Mouse (Mus musculus) kidney, embryonic 15.5 days (tissue): Measurements from ENCODE around the gene Lif. TPM values are rescaled to one million over a fixed set of nuclear protein-coding genes. Genes with fewer than 3 reads are reported as not detected.

Source experiments
- ATAC-seq: fragments of 200-750 bp; cut with Nextera tagmentation; replicated peaks from 2 replicates; pipeline ENCODE4 v1.8.0; 2017; ENCODE audit warnings: moderate TSS enrichment; ENCODE audit not compliant: low FRiP score
- H3K27ac ChIP-seq: fragments of 300-500 bp; sonication (generic); 2 replicates; pipeline ENCODE4 v1.5.1; 2015; ENCODE audit warnings: mild to moderate bottlenecking, inconsistent platforms
- H3K27me3 ChIP-seq: fragments of 300-500 bp; sonication (generic); 2 replicates; pipeline ENCODE4 v1.6.1; 2015; ENCODE audit warnings: inconsistent platforms
- H3K36me3 ChIP-seq: fragments of 300-500 bp; sonication (generic); 2 replicates; pipeline ENCODE4 v1.6.1; 2015; ENCODE audit warnings: inconsistent platforms
- H3K4me1 ChIP-seq: fragments of 300-500 bp; sonication (generic); 2 replicates; pipeline ENCODE4 v1.6.1; 2015; ENCODE audit warnings: inconsistent platforms
- H3K4me2 ChIP-seq: fragments of 300-500 bp; sonication (generic); 2 replicates; pipeline ENCODE4 v1.6.1; 2015; ENCODE audit warnings: moderate library complexity, mild to moderate bottlenecking, inconsistent platforms
- H3K4me3 ChIP-seq: fragments of 300-500 bp; sonication (generic); replicated peaks from 2 replicates; pipeline ENCODE4 v1.5.1; 2015; ENCODE audit warnings: mild to moderate bottlenecking, inconsistent platforms
- H3K9ac ChIP-seq: fragments of 300-500 bp; sonication (generic); 2 replicates; pipeline ENCODE4 v1.6.1; 2015; ENCODE audit warnings: mild to moderate bottlenecking, inconsistent platforms
- H3K9me3 ChIP-seq: fragments of 300-500 bp; sonication (generic); replicated peaks from 2 replicates; pipeline ENCODE4 v1.6.1; 2016; ENCODE audit warnings: inconsistent platforms
- WGBS: fragments of 180-500 bp; shearing (Covaris S2); methylation state at CpG from one replicate; pipeline ENCODE4 v1.1.7; 2015; ENCODE audit warnings: mixed read lengths; 5-methylcytosine and 5-hydroxymethylcytosine counted together
- polyA plus RNA-seq: library from polyadenylated mRNA; unstranded; fragments of >200 nt; fragmentation: Nextera tagmentation; extraction: Ambion mirVana; gene quantifications from 2 replicates; pipeline ENCODE4 v1.2.1, GENCODE M21; 2015

Lif gene
- polyA plus RNA-seq, 1 experiment from 2014 or later = 0.08 TPM

DNA sequence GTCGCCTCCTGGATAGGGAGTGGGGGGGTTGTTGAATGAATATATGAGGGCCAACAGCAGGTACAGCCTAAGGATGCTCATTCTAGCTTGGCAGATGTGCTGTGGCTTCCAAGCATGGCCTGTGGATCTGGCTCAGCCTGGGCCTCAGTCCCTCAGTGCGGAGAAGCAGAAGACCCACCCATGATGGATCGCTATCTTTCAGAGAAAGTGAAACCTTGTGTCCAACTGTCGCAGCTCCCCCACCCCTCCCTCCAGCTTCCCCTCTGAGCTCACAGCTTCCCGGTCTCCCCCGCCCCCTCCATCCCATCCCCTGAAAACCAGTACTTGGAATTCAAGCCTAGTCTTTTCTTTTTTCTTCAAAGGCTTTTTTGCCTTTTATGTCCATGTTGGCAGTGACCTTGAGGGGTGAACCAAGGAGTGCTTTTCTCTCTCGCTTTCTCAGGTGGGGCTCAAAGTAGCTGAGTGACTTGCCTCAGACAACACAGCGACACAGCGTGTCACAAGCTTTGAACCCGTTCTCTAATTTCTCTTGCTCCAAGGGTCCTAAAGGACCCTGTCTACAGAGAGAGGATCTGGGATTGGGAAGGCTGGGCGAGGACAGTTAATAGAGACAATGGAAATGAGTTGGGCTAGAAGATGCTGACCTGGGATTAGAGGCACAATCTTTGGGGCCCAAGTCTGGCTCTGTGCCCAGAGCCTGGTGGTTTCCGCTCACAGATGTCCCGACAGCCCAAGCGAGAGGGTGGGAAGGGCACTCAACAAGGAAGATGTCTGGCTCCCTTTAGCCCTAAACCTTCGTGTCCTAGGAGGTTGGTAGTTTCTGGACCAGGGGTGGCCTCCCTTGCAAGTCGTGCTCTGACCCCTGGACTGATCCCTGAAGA is 21.5 kb upstream of the Lif start, which contains the start of gene Osm:
Gene Osm, plus strand, starts transcription at position 756 of the 881 bp plus-strand sequence.
- no peak within 1 kb of the TSS for H3K9ac ChIP-seq
- H3K27me3 ChIP-seq = no peaks in the 10 kb centered on the region
- WGBS = 72% methylated on average over 16 of the region's 16 CpGs
- no peak within 1 kb of the TSS for H3K4me3 ChIP-seq
- no peak within 1 kb of the TSS for H3K27ac ChIP-seq
- no peak within 1 kb of the TSS for H3K4me2 ChIP-seq
- no peaks in the 10 kb centered on the region for H3K36me3 ChIP-seq
- no peaks in the 10 kb centered on the region for H3K4me1 ChIP-seq
- no peak for ATAC-seq
- H3K9me3 ChIP-seq = no peaks in the 10 kb centered on the region

DNA sequence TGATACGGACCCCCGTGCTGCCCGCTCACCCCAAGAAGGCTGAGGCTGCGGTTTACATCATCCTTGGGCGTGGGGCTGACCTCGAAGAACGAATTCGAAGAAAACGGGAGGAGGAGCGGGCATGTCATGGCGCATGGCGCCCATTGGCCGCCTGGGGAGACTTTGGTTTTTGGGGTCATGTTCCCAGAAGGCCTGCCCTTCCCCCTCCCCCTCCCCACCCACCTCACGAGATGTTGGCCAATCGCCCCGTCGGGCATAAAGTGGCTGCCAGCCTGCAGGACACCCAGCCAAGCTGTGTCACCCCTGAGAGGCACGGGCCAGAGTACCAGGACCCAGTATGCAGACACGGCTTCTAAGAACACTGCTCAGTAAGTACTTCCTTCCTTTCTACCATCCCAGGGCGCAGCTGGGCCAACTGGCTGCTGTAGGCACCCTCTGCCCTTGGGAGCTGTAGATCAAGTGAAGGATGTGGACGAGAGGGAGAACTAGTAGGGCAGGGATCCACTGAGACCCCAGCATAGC is 20.8 kb upstream of the Lif start:
- no peaks in the 10 kb centered on the region for H3K27me3 ChIP-seq
- 89% methylated on average over 21 of the region's 21 CpGs for WGBS

GRCm38 (mm10) chr11:4237389-4237912 is 19.9 kb upstream of the Lif start:
- Histone ChIP-seq H3K4me1 (no peaks in the 10 kb centered on the region), H3K27me3 (no peaks in the 10 kb centered on the region), H3K27ac (no peak overlapping the region), H3K9ac (no peak overlapping the region), H3K9me3 (no peaks in the 10 kb centered on the region), H3K36me3 (no peaks in the 10 kb centered on the region), H3K4me2 (no peak overlapping the region), H3K4me3 (no peak overlapping the region)
- ATAC-seq = no peak
- 86% methylated on average over 18 of the region's 18 CpGs for WGBS

More for the DNA sequence above, 20.8 kb upstream of the Lif start:
- Histone ChIP-seq H3K9ac (no peak overlapping the region), H3K9me3 (no peaks in the 10 kb centered on the region), H3K27ac (no peak overlapping the region), H3K4me2 (no peak overlapping the region), H3K4me3 (no peak overlapping the region), H3K36me3 (no peaks in the 10 kb centered on the region), H3K4me1 (no peaks in the 10 kb centered on the region)
- no peak for ATAC-seq

DNA sequence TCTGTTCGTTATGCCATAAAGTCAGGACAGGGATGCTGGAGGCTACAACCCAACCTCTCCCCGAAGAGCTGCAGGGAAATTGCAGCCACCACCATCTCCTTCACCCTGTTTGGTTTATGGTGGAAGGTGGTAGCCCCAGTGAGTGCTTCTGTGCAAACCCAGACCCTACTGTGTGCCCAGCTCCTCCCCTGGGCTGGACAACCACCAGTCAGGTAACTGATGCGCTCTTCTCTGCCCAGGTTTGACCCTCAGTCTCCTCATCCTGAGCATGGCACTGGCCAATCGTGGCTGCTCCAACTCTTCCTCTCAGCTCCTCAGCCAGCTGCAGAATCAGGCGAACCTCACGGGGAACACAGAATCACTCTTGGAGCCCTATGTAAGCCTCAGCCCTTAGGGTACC is 19.2 kb upstream of the Lif start:
- no peaks in the 10 kb centered on the region for H3K27me3 ChIP-seq
- H3K36me3 ChIP-seq = no peaks in the 10 kb centered on the region
- no peaks in the 10 kb centered on the region for H3K9me3 ChIP-seq
- H3K4me3 ChIP-seq = no peak overlapping the region
- WGBS = 86% methylated on average over 6 of the region's 6 CpGs
- H3K9ac ChIP-seq = no peak overlapping the region
- ATAC-seq = no peak
- no peaks in the 10 kb centered on the region for H3K4me1 ChIP-seq
- no peak overlapping the region for H3K27ac ChIP-seq
- H3K4me2 ChIP-seq = no peak overlapping the region

DNA sequence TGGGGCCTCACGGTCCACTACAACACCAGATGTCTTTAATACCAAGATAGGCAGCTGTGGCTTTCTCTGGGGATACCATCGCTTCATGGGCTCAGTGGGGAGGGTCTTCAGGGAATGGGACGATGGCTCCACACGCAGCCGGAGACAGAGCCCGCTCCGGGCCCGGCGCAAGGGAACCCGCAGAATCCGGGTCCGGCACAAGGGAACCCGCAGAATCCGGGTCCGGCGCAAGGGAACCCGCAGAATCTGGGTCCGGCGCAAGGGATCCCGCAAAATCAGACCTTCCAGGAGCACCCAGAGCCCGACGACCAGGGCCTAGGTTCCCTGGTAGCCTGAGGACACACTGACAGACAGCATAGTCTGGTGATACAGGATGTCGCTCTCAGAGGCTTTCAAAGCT is 17.7 kb upstream of the Lif start:
- H3K36me3 ChIP-seq = no peaks in the 10 kb centered on the region
- H3K4me3 ChIP-seq = no peak overlapping the region
- H3K9ac ChIP-seq = no peak overlapping the region
- H3K4me1 ChIP-seq = no peaks in the 10 kb centered on the region
- H3K27me3 ChIP-seq = no peaks in the 10 kb centered on the region
- no peaks in the 10 kb centered on the region for H3K9me3 ChIP-seq
- no peak overlapping the region for H3K27ac ChIP-seq
- no peak overlapping the region for H3K4me2 ChIP-seq
- 90% methylated on average over 23 of the region's 23 CpGs for WGBS
- ATAC-seq = no peak

- H3K4me2 ChIP-seq = no peak overlapping the region
- H3K27me3 ChIP-seq = no peaks in the 10 kb centered on the region
- no peak overlapping the region for H3K4me3 ChIP-seq
- no peak overlapping the region for H3K9ac ChIP-seq
- ATAC-seq = no peak
- H3K4me1 ChIP-seq = no peaks in the 10 kb centered on the region
- no peaks in the 10 kb centered on the region for H3K9me3 ChIP-seq
- H3K36me3 ChIP-seq = no peaks in the 10 kb centered on the region
- no peak overlapping the region for H3K27ac ChIP-seq
- 78% methylated on average over 7 of the region's 7 CpGs for WGBS
Measured at GRCm38 (mm10) chr11:4240151-4240550, 17.2 kb upstream of the Lif start.

DNA sequence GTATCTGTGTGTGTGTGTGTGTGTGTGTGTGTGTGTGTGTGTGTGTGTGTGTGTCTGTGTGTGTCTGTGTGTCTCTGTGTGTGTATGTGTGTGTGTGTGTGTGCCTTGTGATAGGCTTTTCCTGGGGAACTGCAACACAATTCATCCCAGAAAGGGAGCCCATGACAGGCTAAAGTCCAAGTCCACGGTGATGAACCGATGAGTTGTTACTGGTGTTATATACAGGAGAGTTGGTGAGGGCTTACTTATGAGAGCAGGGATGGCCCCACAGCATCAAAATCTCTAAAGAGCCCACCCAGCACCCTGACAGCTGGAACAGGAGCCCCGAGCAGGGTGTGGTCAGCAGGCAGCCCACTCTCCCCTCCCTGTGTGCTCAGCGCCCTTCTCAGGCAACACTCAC is 16.2 kb upstream of the Lif start:
- no peak for ATAC-seq
- WGBS = 72% methylated on average over 4 of the region's 4 CpGs

DNA sequence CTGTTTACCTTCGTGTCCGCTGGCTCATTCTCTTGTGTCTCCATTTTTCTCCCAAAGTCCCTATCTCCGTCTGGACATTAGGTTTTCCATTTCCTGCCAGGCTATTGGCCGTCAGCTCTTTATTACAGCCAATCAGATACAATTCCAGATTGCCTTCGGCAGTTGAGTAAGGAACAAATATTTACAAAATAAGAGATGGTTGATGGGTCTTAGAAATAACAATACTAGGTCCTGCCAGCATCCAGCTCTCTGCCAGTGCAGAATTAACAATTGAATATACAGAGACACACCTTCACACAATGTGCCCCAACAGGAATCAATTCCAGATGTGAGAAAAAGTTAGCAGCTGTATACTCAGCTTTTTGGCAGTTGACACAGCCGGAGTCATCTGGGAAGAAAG is 11.2 kb upstream of the Lif start:
- H3K27me3 ChIP-seq = no peaks in the 10 kb centered on the region
- no peaks in the 10 kb centered on the region for H3K36me3 ChIP-seq
- H3K27ac ChIP-seq = no peak overlapping the region
- no peaks in the 10 kb centered on the region for H3K4me1 ChIP-seq
- H3K4me3 ChIP-seq = no peak overlapping the region
- no peak overlapping the region for H3K4me2 ChIP-seq
- no peak overlapping the region for H3K9ac ChIP-seq
- no peak for ATAC-seq
- H3K9me3 ChIP-seq = no peaks in the 10 kb centered on the region
- WGBS = 78% methylated on average over 6 of the region's 6 CpGs

More for the DNA sequence above, 16.2 kb upstream of the Lif start:
- Histone ChIP-seq H3K9ac (no peak overlapping the region), H3K9me3 (no peaks in the 10 kb centered on the region), H3K36me3 (no peaks in the 10 kb centered on the region), H3K4me2 (no peak overlapping the region), H3K4me1 (no peaks in the 10 kb centered on the region), H3K4me3 (no peak overlapping the region), H3K27ac (no peak overlapping the region), H3K27me3 (no peaks in the 10 kb centered on the region)

- H3K9ac ChIP-seq = no peak overlapping the region
- no peak for ATAC-seq
- no peak overlapping the region for H3K27ac ChIP-seq
- H3K36me3 ChIP-seq = no peaks in the 10 kb centered on the region
- no peak overlapping the region for H3K4me3 ChIP-seq
- no peak overlapping the region for H3K4me2 ChIP-seq
- H3K9me3 ChIP-seq = no peaks in the 10 kb centered on the region
- no peaks in the 10 kb centered on the region for H3K4me1 ChIP-seq
- no peaks in the 10 kb centered on the region for H3K27me3 ChIP-seq
- 73% methylated on average over 4 of the region's 4 CpGs for WGBS
Measured at GRCm38 (mm10) chr11:4246623-4247022, 10.7 kb upstream of the Lif start.

- no peaks in the 10 kb centered on the region for H3K9me3 ChIP-seq
- H3K4me2 ChIP-seq = no peak overlapping the region
- H3K27me3 ChIP-seq = no peaks in the 10 kb centered on the region
- no peak overlapping the region for H3K27ac ChIP-seq
- ATAC-seq = no peak
- H3K36me3 ChIP-seq = no peaks in the 10 kb centered on the region
- 78% methylated on average over 14 of the region's 14 CpGs for WGBS
- no peak overlapping the region for H3K9ac ChIP-seq
- H3K4me1 ChIP-seq = no peaks in the 10 kb centered on the region
- H3K4me3 ChIP-seq = no peak overlapping the region
Measured at GRCm38 (mm10) chr11:4247201-4247959, 10.0 kb upstream of the Lif start.

GRCm38 (mm10) chr11:4249151-4249550 is 8.2 kb upstream of the Lif start:
- ATAC-seq = no peak
- Histone ChIP-seq H3K9ac (no peak overlapping the region), H3K9me3 (no peaks in the 10 kb centered on the region), H3K4me2 (no peak overlapping the region), H3K36me3 (no peaks in the 10 kb centered on the region), H3K27ac (no peak overlapping the region), H3K4me1 (no peaks in the 10 kb centered on the region), H3K4me3 (no peak overlapping the region), H3K27me3 (no peaks in the 10 kb centered on the region)
- 92% methylated on average over 3 of the region's 3 CpGs for WGBS

GRCm38 (mm10) chr11:4250290-4250689 is 7.1 kb upstream of the Lif start:
- ATAC-seq = no peak
- H3K9me3 ChIP-seq = no peaks in the 10 kb centered on the region
- no peak overlapping the region for H3K4me2 ChIP-seq
- no peaks in the 10 kb centered on the region for H3K27me3 ChIP-seq
- no peaks in the 10 kb centered on the region for H3K36me3 ChIP-seq
- no peak overlapping the region for H3K9ac ChIP-seq
- no peak overlapping the region for H3K27ac ChIP-seq
- WGBS = 78% methylated on average over 7 of the region's 7 CpGs
- H3K4me1 ChIP-seq = no peaks in the 10 kb centered on the region
- no peak overlapping the region for H3K4me3 ChIP-seq
